Mouse (Mus musculus): ENCODE results near the gene Ccdc167.
"Not testable (repeated sequence)": the region's sequence is repeated elsewhere in the genome, so short reads cannot be mapped to it uniquely, and the experiment has no call there.

The Ccdc167 gene

DNA sequence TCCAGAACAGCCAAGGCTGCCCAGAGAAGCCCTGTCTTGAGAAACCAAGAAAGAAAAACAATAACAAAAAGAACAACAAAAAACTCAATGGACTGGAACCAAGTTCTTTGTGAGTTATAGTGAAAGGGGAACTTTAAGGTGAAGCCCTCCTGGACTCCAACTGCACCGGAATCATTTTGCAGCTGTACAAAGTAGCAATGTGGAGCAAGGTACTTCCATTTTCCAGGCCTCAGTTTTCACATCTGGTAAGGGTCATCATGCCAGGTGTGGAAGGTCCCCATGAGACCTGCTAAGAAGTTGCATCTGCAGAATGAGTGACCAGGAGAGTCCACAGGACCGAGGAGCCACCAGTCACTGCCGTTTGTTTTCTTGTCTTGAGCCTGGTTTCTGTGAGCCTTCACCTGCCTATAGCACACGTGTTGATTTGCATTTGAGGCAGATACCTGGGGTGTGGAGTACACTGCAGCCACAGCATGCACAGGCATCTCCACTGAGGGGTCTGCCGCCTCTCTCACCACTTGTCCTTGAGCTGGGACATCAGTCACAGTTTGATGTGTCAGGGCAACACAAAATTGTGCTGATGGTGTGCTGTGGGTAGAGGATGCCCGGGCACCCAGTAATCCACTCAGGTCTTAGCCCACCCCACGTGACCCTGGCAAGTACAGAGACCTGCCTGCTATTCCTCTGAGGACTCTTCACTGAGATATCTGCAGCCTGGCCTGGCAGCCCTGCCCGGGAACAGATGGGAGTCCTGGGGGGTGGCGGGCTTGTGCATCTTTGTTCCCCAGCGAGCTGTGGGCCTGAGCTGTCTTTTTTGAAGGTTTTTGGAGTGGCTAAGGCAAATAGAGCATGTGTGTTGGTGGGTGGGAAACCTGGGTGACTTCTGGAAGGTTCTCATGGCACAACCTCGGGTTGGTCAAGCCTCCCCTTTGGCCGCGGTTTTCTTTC is 3.1 kb upstream of the Ccdc167 start:
- DNase-seq (ENCODE audit: low spot score), result no peak

DNA sequence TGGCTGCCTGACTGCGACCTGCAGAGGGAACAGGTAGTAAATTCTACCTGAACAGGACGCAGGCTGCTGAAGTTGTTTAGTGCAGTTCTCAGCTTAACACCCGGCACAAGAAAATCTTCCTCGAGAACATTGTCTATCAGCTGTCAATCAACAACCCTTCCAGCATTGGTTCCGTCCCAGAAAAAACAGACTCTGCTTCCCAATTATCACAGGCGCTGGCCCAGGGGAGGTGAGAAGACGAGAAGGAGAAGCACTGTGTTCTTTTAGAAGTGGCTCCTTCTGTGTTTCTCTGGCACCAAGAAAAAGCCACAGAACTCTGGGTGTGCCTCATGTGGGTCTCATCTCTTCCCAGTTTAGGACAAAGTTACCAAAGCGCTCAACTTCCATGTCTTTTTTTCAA is 1.8 kb upstream of the Ccdc167 start:
- no peak for DNase-seq (ENCODE audit: low spot score)

DNA sequence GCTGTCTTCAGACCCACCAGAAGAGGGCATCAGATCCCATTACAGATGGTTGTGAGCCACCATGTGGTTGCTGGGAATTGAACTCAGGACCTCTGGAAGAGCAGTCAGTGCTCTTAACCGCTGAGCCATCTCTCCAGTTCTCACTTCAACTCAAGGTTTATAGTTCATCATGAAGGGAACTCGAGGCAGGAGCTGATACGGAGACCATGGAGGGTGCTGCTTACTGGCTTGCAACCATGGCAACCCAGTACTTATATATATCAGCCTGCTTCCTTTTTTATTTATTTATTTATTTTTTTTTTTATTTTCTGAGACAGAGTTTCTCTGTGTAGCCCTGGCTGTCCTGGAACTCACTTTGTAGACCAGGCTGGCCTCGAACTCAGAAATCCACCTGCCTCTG is 3.1 kb downstream of the Ccdc167 start:
- not testable (repeated sequence) for DNase-seq (ENCODE audit: low spot score)

DNA sequence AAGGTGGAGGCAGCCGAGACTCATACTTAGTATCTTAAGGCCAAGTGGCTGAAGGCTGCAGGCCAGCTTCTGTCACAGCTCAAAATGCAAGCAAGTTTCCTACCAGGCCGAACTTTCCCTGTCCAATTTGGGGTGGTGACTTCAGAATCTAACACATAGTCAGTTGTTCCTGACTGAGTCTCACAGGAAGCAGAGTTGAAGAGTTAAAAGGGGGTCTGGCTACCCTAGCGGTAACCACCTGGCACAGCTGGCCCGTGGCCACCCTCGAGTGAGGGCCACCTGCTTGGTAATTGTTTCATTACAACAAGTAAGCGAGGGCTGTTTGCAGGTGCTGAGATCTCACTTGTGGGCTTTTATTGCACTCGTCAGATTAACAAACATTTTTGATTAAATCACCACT is 4.3 kb downstream of the Ccdc167 start:
- no peak for DNase-seq (ENCODE audit: low spot score)

DNA sequence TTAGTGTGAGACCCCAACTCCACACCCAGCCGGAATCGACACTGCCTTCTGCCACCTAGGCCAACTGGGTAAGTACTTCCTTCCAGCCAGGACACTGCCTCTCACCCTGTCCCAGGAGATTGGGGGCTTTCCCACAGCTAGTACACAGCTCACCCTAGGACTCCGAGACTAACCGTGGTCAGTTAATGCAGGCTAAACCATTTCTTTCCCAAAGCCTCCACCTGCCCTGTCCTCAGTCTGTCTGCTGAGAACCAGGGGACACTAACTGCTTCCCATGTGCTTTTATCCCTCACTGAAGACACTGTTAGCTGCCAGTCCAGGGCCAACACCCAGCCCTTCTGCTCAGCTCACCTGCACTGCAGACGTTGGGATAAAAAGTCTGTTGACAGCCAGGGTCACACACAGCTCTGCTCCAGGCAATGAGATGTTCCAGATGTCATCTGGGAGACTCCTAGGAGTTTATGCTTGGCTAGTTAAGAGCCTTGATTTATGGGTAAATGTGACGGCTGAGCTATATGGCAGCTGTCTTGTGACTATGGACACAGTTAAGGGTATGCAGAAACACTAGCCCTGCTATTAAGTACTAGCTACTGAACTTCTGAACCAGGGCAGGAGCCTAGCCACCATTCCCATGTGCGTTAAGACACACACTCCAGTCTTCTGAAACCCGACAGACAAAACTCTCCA is 5.0 kb downstream of the Ccdc167 start:
- DNase-seq (ENCODE audit: low spot score), result no peak

GRCm38 (mm10) chr17:29711076-29711744 is 5.6 kb downstream of the Ccdc167 start:
- DNase-seq (ENCODE audit: low spot score), result no peak

GRCm38 (mm10) chr17:29710562-29711044 is 6.2 kb downstream of the Ccdc167 start:
- DNase-seq (ENCODE audit: low spot score), result no peak

GRCm38 (mm10) chr17:29708783-29709182 is 8.1 kb downstream of the Ccdc167 start:
- no peak for DNase-seq (ENCODE audit: low spot score)

DNA sequence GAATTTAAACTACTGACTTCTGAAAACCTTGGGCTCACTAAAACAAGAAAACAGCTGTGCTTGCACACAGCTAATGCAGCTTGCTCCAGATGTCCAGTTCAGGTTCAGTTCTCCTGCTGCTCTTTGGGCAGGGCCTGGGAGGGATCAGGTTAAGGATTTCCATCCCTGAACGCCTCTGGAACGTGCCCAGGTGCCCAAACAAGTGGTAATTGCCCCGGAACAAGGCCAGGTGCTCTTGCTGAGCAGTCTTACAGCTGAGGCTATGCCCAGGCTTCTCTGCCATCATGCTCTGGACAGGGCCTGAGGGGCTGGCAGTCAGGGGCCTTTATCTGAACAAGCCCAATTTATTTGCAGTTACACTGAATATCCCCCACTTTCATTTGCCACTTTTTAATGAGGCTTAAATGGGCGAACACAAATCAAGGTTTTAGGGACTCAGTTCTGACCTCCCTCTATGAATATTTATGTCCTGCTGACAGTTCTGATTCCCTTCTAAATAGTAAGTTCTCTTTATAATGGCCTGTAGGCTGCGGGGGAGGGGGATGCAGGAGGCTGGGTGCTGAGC is 9.8 kb downstream of the Ccdc167 start:
- no peak for DNase-seq (ENCODE audit: low spot score)

- DNase-seq (ENCODE audit: low spot score), result no peak
Measured at GRCm38 (mm10) chr17:29705881-29706280, 11.0 kb downstream of the Ccdc167 start.

DNA sequence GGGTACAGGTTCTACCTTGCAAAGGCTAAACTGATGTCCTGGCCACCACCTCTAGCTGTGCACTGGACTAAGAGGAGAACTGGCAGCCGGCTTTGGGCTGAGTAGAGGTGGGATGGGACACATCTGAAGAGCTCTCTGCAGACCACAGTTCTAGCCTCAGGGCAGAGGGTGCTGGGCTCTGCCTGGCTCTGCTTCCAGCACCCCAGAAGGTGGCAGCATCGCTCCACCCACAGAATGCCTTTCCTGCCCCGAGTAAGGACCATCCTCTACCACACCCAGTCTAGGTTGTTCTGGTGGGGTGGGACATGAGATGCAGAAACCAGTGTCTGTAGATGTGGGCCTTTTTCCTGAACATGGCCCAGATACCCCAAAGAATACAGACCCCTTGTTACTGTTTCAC is 12.1 kb downstream of the Ccdc167 start:
- no peak for DNase-seq (ENCODE audit: low spot score)

DNA sequence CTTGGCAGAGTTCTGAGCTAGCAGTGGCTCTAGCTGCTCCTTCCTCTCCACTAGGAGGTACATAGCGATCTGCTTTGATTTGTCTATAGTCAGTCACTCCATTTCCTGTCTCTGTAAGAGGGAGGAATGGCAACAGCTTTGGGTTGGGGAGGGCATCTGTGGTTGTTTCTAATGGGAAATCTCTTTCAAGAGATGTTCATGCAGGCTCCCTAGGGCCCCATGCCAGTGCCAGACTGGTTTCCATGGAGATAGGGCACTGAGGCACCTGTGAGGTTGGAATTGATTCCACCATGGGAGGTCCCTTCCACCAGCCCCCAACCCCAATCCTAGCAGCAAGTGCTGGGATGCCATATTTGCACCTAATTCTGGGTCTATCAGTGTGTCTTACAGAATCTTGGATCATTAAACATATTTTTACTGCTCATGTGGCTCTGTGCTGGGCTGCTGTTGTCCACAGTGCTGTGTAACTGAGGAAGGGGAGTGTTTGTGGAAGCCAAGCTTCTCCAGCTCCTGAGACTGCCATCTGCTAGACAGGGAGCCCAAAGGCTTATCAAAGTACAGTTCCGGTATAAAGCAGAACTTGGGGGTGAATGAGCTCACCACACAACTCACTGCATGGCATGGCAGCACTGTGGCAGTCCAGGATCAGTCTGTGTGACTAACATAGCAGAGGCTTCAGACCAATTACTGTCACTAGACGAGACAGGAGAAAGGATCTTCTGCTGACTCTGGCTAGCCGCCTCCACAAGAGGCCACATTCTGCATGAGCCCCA is 13.7 kb downstream of the Ccdc167 start:
- DNase-seq (ENCODE audit: low spot score), result no peak

GRCm38 (mm10) chr17:29700573-29700972 is 16.3 kb downstream of the Ccdc167 start:
- no peak for DNase-seq (ENCODE audit: low spot score)

DNA sequence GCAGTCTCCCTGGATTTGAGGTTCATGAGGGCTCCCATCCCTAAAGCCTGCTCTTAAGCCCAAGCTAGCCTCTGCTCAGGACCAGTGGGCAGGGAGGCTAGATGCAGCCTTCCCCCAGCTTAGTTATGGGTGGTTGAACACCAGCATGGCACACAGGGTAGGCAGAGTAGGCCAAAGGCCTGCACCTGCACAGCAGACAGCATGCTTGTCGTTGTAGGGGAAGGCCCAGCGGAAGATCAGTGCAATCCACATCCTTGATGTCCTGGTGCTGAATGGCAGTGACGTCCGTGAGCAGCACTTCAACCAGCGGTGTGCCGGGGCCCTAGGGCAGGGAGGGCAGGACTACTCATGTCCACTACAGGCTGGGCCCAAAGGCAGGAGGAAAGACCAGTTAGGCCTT is 18.4 kb downstream of the Ccdc167 start:
- no peak for DNase-seq (ENCODE audit: low spot score)

DNA sequence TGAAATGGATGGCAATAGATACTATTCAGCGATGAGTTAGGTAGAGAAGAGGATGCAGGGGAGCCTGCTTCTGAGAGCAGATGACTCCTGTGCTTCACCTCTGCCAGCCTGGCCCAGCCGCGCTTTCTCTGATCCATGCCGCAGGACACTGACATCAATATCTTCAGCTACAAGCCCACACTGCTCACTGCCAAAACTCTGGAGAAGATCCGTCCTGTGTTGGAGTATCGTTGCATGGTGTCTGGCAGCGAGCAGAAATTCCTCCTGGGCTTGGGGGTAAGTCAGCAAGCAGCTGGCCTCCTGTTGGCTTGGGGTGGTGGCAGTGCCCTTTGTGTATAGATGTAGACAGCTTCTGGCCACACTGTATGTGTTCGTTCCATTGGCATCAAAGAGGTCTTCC is 19.9 kb downstream of the Ccdc167 start:
- no peak for DNase-seq (ENCODE audit: low spot score)

GRCm38 (mm10) chr17:29694516-29694915 is 22.3 kb downstream of the Ccdc167 start:
- DNase-seq (ENCODE audit: low spot score), result no peak

DNA sequence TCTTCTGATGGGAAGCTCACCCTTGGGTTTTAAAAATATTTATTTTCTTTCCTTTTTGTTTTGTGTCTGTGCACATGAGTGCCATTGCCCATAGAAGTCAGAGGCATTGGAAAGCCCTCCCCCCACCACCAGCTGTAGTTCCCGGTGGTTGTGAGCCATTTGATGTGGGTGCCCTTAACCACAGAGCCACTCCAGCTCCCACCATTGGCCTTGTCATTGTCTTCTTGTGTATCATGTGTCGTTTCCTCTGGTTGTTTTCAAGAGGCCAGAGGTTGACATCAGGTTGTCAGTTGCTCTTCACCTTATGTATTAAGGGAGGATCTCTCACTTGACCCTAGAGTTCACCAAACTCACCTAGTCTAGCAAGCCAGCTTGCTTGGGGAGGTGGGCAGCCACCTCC is 23.3 kb downstream of the Ccdc167 start:
- DNase-seq (ENCODE audit: low spot score), result no peak

DNA sequence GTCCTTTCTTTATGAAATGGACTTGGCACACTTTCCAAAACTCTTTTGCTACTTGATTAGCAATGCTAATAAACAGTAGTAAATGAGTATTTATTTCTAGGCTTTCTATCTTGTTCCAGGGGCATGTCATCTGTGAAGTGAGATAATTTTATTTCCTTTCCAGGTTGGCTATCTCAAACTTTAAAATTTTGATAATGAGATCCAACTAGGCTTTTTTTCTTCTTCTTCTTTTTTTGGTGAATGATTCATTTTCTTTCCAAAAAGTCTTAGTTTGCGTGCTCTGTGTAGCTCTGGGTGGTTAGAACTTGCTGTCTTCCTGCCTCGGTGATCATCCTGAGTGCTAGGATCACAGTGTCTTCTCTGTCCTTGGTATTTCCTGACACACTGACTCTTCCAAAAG is 24.0 kb downstream of the Ccdc167 start:
- DNase-seq (ENCODE audit: low spot score), result no peak

- no peak for DNase-seq (ENCODE audit: low spot score)
Measured at GRCm38 (mm10) chr17:29690257-29690656, 26.6 kb downstream of the Ccdc167 start.

DNA sequence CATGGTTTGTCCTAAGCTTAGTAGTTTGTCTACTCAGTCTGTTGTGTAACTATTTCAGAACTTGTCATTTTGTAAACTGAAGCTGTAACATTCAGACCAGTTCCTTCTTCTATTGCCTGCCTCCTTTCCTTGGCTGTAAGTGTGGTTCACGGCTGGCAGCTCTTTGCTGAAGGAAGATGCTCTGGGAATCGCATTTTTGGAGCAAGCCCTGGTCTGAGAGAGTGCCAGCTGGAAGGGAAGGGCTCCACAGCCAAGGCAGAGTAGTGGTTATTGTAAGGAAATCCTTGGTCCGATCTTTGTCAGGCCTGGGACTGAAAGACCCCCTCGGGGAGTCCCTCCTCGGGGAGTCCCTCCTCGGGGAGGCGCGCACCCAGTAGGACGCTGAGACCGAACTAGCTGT is 28.2 kb downstream of the Ccdc167 start:
- no peak for DNase-seq (ENCODE audit: low spot score)

- no peak for DNase-seq (ENCODE audit: low spot score)
Measured at GRCm38 (mm10) chr17:29687373-29687772, 29.5 kb downstream of the Ccdc167 start.

DNA sequence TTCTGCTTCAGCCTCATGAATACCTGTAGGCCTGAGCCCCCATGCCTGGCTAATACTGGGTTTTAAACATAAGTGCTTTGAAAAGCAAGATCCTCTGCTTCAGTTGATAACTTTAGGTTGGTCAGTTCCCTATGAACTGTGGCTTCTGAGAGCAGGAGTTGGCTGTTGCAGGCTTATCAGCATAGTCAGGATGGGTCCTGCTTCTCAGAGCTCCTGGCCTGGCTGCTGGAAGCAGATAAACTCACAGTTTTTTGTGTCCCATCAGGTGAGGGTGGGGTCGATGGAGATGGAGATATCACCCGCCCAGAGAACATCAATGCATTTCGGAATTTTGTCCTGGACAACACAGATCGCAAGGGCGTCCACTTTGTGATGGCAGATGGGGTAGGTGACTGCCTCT is 30.1 kb downstream of the Ccdc167 start:
- no peak for DNase-seq (ENCODE audit: low spot score)

Measured in left cerebral cortex, adult 11 months (tissue).